Mouse (Mus musculus): Measurements from ENCODE around the gene Glmp. TPM values are rescaled to one million over a fixed set of nuclear protein-coding genes. Genes with fewer than 3 reads are reported as not detected.

Glmp gene
- polyA plus RNA-seq, 1 experiment from 2014 or later: 127 TPM

DNA sequence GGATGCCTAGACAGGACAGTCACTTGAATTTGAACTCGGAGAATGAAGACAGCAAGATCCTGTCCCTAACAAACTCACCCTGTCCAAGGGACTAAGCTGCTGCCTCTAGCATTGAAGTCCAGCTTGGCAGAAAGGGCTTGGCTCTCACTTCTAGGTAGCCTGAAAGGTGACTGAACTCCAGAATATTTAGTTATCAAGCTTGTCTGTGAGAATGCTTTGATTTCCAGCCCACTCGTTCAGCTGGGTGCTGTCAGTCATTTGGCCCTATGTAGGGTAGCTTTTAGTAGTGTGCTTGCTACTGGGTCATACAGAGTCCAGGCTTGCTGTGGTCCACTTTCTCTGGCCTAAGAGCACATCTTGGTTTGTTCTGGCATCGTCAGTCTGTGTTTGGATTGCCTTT is 14.2 kb downstream of the Glmp start:
- WGBS: 73% methylated on average over 3 of the region's 3 CpGs
- no peak overlapping the region for H3K4me2 ChIP-seq (ENCODE audit: low read depth, low read length)
- ATAC-seq (ENCODE audit: low read depth) (no peak), DNase-seq (ENCODE audit: low spot score) (no peak)
- H3K9me3 ChIP-seq (ENCODE audit: control insufficient read depth, low read length): no peaks in the 10 kb centered on the region
- H3K4me3 ChIP-seq (ENCODE audit: low read depth, low read length): no peak overlapping the region
- H3K27ac ChIP-seq (replicated peaks; ENCODE audit: low read depth, low read length): no peak overlapping the region
- no peak overlapping the region for H3K9ac ChIP-seq (ENCODE audit: low read depth, low read length)
- H3K27me3 ChIP-seq (replicated peaks; ENCODE audit: control insufficient read depth, insufficient read depth, low read length): no peaks in the 10 kb centered on the region
- peaks cover 26% of the 10 kb centered on the region for H3K36me3 ChIP-seq (ENCODE audit: control insufficient read depth, insufficient read depth, low read length)
- H3K4me1 ChIP-seq (ENCODE audit: control insufficient read depth, insufficient read depth, low read length): peaks cover 5% of the 10 kb centered on the region; the same call in 1 of the 2 replicates

DNA sequence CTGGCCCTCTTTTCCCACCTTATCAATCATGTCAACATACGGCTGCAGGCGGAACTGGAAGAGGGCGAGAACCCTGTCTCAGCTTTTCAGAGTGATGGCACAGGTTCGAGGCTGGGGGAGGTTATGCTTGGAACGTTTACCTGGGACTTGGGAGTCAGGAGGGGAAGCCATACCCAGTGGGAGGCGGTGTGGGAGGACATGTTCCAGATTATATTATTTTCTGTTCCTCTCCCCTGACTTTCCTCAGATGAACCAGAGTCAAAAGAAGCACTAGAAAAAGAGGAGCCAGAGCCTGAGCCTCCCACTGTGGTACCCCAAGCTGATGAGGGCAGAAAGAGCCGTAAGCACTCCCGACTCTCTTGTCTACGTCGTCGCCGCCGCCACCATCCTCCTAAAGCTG is 25.9 kb downstream of the Glmp start:
- no peak overlapping the region for H3K27ac ChIP-seq (replicated peaks; ENCODE audit: low read depth, low read length)
- no peak overlapping the region for H3K4me3 ChIP-seq (ENCODE audit: low read depth, low read length)
- no peak for DNase-seq (ENCODE audit: low spot score)
- H3K9ac ChIP-seq (ENCODE audit: low read depth, low read length): no peak overlapping the region
- H3K27me3 ChIP-seq (replicated peaks; ENCODE audit: control insufficient read depth, insufficient read depth, low read length): no peaks in the 10 kb centered on the region
- WGBS: 90% methylated on average over 13 of the region's 13 CpGs
- ATAC-seq (ENCODE audit: low read depth): no peak
- no peaks in the 10 kb centered on the region for H3K9me3 ChIP-seq (ENCODE audit: control insufficient read depth, low read length)
- H3K36me3 ChIP-seq (ENCODE audit: control insufficient read depth, insufficient read depth, low read length): peaks cover 98% of the 10 kb centered on the region
- no peak overlapping the region for H3K4me2 ChIP-seq (ENCODE audit: low read depth, low read length)
- H3K4me1 ChIP-seq (ENCODE audit: control insufficient read depth, insufficient read depth, low read length): no peaks in the 10 kb centered on the region

DNA sequence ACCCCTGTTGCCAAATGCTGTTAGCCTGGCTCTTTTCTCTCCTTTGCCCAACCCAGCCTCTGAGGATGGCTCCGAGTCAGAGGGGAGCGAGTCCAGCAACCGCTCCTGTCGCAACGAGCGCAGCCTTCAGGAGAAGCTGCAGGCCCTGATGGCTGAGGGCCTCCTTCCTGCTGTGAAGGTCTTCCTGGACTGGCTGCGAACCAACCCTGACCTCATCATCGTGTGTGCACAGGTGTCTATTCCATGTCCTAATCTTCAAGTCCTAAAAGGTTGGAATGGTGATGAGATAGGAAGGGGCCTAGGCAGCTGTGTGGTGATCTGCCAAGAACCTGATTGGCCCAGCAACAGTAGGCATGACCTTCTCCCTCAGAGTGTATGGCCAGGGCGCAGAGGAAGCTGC is 28.1 kb downstream of the Glmp start:
- Histone ChIP-seq H3K27me3 (replicated peaks; ENCODE audit: control insufficient read depth, insufficient read depth, low read length) (no peaks in the 10 kb centered on the region), H3K9me3 (ENCODE audit: control insufficient read depth, low read length) (no peaks in the 10 kb centered on the region), H3K9ac (ENCODE audit: low read depth, low read length) (no peak overlapping the region), H3K4me1 (ENCODE audit: control insufficient read depth, insufficient read depth, low read length) (no peaks in the 10 kb centered on the region), H3K36me3 (ENCODE audit: control insufficient read depth, insufficient read depth, low read length) (peaks cover 98% of the 10 kb centered on the region), H3K4me2 (ENCODE audit: low read depth, low read length) (no peak overlapping the region), H3K4me3 (ENCODE audit: low read depth, low read length) (no peak overlapping the region), H3K27ac (replicated peaks; ENCODE audit: low read depth, low read length) (no peak overlapping the region)
- no peak for DNase-seq (ENCODE audit: low spot score)
- ATAC-seq (ENCODE audit: low read depth): no peak
- 90% methylated on average over 9 of the region's 9 CpGs for WGBS

DNA sequence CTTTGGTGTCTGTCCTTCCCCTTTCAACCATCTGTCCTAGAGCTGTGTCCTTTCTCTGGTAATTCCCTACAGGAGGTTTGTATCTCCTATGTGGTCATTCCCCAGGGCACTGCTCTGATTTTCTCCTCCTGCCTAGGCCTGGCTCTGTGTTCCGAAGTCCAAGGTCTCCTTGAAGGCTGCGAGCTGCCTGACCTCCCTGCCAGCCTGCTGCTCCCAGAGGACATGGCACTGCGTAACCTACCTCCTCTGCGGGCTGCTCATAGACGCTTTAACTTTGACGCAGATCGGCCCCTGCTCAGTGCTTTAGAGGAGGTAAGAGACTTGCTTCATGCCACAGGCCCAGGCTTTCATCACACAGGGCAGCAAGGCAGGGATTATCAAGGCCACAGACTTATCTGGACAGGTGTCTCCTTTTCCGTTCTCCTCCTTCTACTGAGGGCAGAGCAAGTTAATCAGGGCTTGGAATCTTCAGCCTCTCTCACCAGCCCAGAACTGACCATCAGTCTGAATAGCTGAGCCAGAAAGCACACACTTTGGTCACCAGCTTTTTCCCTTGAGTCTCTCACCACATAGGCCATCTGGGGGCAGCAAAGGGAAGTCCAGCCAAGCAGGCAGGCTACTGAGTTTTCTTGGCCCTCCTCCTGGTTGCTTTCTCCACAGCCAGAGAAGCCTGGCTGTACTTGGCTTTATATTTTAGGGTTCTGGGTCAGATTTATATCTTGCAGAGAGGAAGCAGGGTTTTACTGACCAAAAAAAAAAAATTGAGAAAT is 29.8 kb downstream of the Glmp start:
- 97% methylated on average over 8 of the region's 8 CpGs for WGBS
- peaks cover 98% of the 10 kb centered on the region for H3K36me3 ChIP-seq (ENCODE audit: control insufficient read depth, insufficient read depth, low read length)
- H3K4me3 ChIP-seq (ENCODE audit: low read depth, low read length): no peak overlapping the region
- DNase-seq (ENCODE audit: low spot score): no peak
- no peaks in the 10 kb centered on the region for H3K9me3 ChIP-seq (ENCODE audit: control insufficient read depth, low read length)
- no peak for ATAC-seq (ENCODE audit: low read depth)
- H3K27me3 ChIP-seq (replicated peaks; ENCODE audit: control insufficient read depth, insufficient read depth, low read length): no peaks in the 10 kb centered on the region
- no peaks in the 10 kb centered on the region for H3K4me1 ChIP-seq (ENCODE audit: control insufficient read depth, insufficient read depth, low read length)
- no peak overlapping the region for H3K4me2 ChIP-seq (ENCODE audit: low read depth, low read length)
- H3K27ac ChIP-seq (replicated peaks; ENCODE audit: low read depth, low read length): no peak overlapping the region
- no peak overlapping the region for H3K9ac ChIP-seq (ENCODE audit: low read depth, low read length)

DNA sequence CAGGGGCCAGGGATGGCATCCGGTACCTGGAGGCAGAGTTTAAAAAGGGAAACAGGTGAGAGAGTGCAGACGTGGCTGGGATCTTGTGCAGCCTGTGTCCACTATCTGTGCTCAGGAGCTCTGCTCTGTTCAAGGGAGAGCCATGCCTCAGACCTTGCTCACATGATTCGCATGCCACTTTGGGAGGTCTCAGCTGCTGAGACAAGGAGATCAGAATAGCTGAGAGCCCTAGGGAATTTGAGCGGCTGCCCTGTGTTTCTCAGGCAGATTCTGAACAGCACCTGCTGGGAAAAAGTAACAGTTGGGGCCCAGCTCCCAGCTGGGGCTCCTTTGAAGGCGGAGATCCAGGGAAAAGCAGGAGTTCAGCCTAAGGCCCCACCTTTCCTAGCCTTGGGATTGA is 34.8 kb downstream of the Glmp start:
- Histone ChIP-seq H3K4me2 (ENCODE audit: low read depth, low read length) (no peak overlapping the region), H3K9me3 (ENCODE audit: control insufficient read depth, low read length) (no peaks in the 10 kb centered on the region), H3K4me1 (ENCODE audit: control insufficient read depth, insufficient read depth, low read length) (0 out of 2 replicates have a peak, but pooled peaks cover 2% of the 10 kb centered on the region), H3K4me3 (ENCODE audit: low read depth, low read length) (no peak overlapping the region), H3K27ac (replicated peaks; ENCODE audit: low read depth, low read length) (no peak overlapping the region), H3K27me3 (replicated peaks; ENCODE audit: control insufficient read depth, insufficient read depth, low read length) (no peaks in the 10 kb centered on the region), H3K36me3 (ENCODE audit: control insufficient read depth, insufficient read depth, low read length) (peaks cover 79% of the 10 kb centered on the region), H3K9ac (ENCODE audit: low read depth, low read length) (no peak overlapping the region)
- ATAC-seq (ENCODE audit: low read depth) (peak; percentile 19; the same call in 1 of the 2 replicates), DNase-seq (ENCODE audit: low spot score) (peak; percentile 66)
- 60% methylated on average over 5 of the region's 5 CpGs for WGBS

DNA sequence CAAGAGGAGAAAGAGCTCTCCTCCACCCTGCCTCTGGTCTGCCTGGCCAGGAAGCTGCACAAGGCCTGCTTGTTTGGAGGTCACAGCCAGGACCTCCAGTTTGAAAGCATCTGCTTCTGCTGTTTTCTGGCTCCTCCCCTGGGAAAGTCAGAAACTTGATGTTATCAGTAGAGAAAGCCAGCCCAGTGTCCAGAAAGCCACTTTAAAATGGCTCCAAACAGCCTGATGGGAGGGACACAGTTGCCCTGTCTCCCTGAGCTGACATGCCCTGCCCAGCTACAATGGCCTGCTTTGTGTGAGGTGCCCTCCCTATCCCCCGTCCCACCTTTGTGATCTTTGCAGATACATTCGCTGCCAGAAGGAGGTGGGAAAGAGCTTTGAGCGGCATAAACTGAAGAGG is 35.2 kb downstream of the Glmp start:
- H3K4me1 ChIP-seq (ENCODE audit: control insufficient read depth, insufficient read depth, low read length): peaks cover 6% of the 10 kb centered on the region; the same call in 1 of the 2 replicates
- WGBS: 39% methylated on average over 3 of the region's 3 CpGs
- ATAC-seq (ENCODE audit: low read depth) (no peak), DNase-seq (ENCODE audit: low spot score) (no peak)
- H3K4me2 ChIP-seq (ENCODE audit: low read depth, low read length): no peak overlapping the region
- H3K9ac ChIP-seq (ENCODE audit: low read depth, low read length): no peak overlapping the region
- 0 out of 2 replicates have a peak, but pooled peaks cover 2% of the 10 kb centered on the region for H3K27me3 ChIP-seq (replicated peaks; ENCODE audit: control insufficient read depth, insufficient read depth, low read length)
- no peak overlapping the region for H3K4me3 ChIP-seq (ENCODE audit: low read depth, low read length)
- no peak overlapping the region for H3K27ac ChIP-seq (replicated peaks; ENCODE audit: low read depth, low read length)
- H3K9me3 ChIP-seq (ENCODE audit: control insufficient read depth, low read length): no peaks in the 10 kb centered on the region
- peaks cover 75% of the 10 kb centered on the region for H3K36me3 ChIP-seq (ENCODE audit: control insufficient read depth, insufficient read depth, low read length)

DNA sequence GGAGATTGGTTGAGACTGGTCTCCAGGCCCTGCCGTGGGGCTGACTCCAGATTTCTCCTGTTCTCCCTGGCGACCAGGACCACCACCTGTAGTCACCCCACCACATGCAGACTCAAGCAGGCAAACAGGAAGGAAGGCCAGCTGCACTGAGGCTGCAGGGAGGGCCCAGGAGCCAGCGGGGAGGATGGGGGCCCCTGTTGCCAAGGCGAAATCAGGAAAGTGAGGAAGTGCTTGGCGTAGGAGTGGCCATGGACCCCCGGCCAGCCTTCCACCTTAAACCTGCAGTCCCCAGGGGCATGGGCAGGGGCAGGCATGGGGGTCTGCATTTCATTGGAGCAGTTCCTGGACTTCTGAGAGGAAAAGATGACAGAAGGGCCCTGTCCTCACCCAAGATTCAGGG is 36.3 kb downstream of the Glmp start:
- H3K36me3 ChIP-seq (ENCODE audit: control insufficient read depth, insufficient read depth, low read length): peaks cover 64% of the 10 kb centered on the region
- 80% methylated on average over 6 of the region's 6 CpGs for WGBS

DNA sequence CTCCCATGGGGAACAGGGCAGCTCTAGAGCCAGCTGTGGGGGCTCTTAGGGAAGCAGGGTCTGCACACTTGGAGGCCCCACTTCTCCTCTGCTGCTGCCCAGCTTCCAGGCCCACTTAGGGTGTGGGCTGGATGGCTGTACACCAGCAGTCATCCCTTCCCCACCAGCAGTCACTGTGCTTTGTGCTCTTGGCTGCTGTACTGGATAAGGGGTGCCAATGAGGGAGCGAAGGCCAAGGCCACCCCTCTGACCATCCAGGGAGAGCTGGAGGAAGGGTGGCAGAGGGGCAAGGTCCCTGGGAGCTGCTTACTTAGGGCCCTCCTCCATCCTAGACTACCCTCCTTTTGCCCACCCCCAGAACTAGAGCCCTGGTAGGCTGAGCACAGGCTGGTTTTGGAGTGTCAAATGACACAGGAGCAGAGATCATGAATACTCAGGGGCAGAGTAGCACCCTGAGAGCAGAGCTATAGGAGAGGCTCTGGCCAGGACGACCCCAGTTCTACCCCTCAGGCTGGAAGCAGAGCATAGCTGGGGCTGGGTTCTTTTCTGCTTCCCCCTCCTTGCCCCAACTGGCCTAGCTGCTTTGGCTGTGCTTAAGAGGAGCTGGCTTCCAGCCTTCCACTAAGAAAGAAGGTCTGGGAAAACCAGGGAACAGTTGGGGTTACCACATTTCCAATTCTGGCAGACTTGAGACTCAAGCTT is 36.9 kb downstream of the Glmp start:
- Histone ChIP-seq H3K9me3 (ENCODE audit: control insufficient read depth, low read length) (no peaks in the 10 kb centered on the region), H3K4me2 (ENCODE audit: low read depth, low read length) (no peak overlapping the region), H3K9ac (ENCODE audit: low read depth, low read length) (no peak overlapping the region), H3K27me3 (replicated peaks; ENCODE audit: control insufficient read depth, insufficient read depth, low read length) (peaks cover 16% of the 10 kb centered on the region), H3K4me3 (ENCODE audit: low read depth, low read length) (no peak overlapping the region), H3K4me1 (ENCODE audit: control insufficient read depth, insufficient read depth, low read length) (peaks cover 6% of the 10 kb centered on the region; the same call in 1 of the 2 replicates), H3K27ac (replicated peaks; ENCODE audit: low read depth, low read length) (no peak overlapping the region), H3K36me3 (ENCODE audit: control insufficient read depth, insufficient read depth, low read length) (peaks cover 57% of the 10 kb centered on the region)
- 83% methylated on average over 2 of the region's 2 CpGs for WGBS
- no peak for ATAC-seq (ENCODE audit: low read depth)
- DNase-seq (ENCODE audit: low spot score): no peak

More for the DNA sequence above, 36.3 kb downstream of the Glmp start:
- Histone ChIP-seq H3K4me1 (ENCODE audit: control insufficient read depth, insufficient read depth, low read length) (peaks cover 6% of the 10 kb centered on the region; the same call in 1 of the 2 replicates), H3K9ac (ENCODE audit: low read depth, low read length) (no peak overlapping the region), H3K4me2 (ENCODE audit: low read depth, low read length) (no peak overlapping the region), H3K9me3 (ENCODE audit: control insufficient read depth, low read length) (no peaks in the 10 kb centered on the region), H3K27me3 (replicated peaks; ENCODE audit: control insufficient read depth, insufficient read depth, low read length) (peaks cover 12% of the 10 kb centered on the region), H3K4me3 (ENCODE audit: low read depth, low read length) (no peak overlapping the region), H3K27ac (replicated peaks; ENCODE audit: low read depth, low read length) (no peak overlapping the region)
- DNase-seq (ENCODE audit: low spot score): no peak
- ATAC-seq (ENCODE audit: low read depth): no peak
